In genomic region chr2:165070096-165070816, GRCm38 (mm10) we compare ENCODE assay signal across 8 mouse cellular contexts. TPM values are rescaled to one million over a fixed set of nuclear protein-coding genes. Genes with fewer than 3 reads are reported as not detected.
DNase-seq lines count a peak whose midpoint lies in the region; ATAC-seq and TF ChIP-seq lines count a peak whose summit lies in the region.

No protein-coding gene starts in this region.

- H3K4me3 ChIP-seq in testis, adult 2 months (ENCODE audit: control insufficient read depth, low read depth, low read length): no peak overlapping the region
- H3K4me3 ChIP-seq in limb, embryonic 12.5 days (replicated peaks): no peak overlapping the region
- no peak overlapping the region for H3K4me3 ChIP-seq in midbrain, postnatal 0 days (ENCODE audit: low read depth, low read length)

- no peaks in the 10 kb centered on the region for H3K36me3 ChIP-seq in testis, adult 2 months (ENCODE audit: control insufficient read depth, insufficient read depth, low read length)
- H3K36me3 ChIP-seq in limb, embryonic 12.5 days: no peaks in the 10 kb centered on the region
- no peaks in the 10 kb centered on the region for H3K36me3 ChIP-seq in midbrain, postnatal 0 days (ENCODE audit: insufficient read depth, low read length)

- H3K9ac ChIP-seq in limb, embryonic 12.5 days (replicated peaks): no peak overlapping the region
- no peak overlapping the region for H3K9ac ChIP-seq in midbrain, postnatal 0 days (replicated peaks; ENCODE audit: low read length, poor library complexity, severe bottlenecking)

- no peaks in the 10 kb centered on the region for H3K27me3 ChIP-seq in testis, adult 2 months (ENCODE audit: control insufficient read depth, insufficient read depth, low read length)
- H3K27me3 ChIP-seq in limb, embryonic 12.5 days: peaks cover 60% of the 10 kb centered on the region
- H3K27me3 ChIP-seq in midbrain, postnatal 0 days (ENCODE audit: insufficient read depth, low read length): peaks cover 7% of the 10 kb centered on the region; the same call in 1 of the 2 replicates

- no peak for TF ChIP-seq POLR2A in testis, adult 2 months (IDR thresholded peaks at IDR 0.05; ENCODE audit: control insufficient read depth, low read depth, low read length)

- DNase-seq in testis, postnatal 14 days (ENCODE audit: low spot score): no peak
- DNase-seq in cerebellum, postnatal 4 days (ENCODE audit: low spot score in 2 of 2): peak; percentile 62 to 84
- DNase-seq in gastrocnemius, postnatal 10 days: peak; percentile 54
- DNase-seq in kidney, adult 18-20 months: peak; percentile 59
- peak; percentile 85 for DNase-seq in midbrain, postnatal 0 days (ENCODE audit: low spot score)
- DNase-seq in thymus, postnatal 14 days: peak; percentile 34

- ATAC-seq in limb, embryonic 12.5 days (ENCODE audit: insufficient number of reproducible peaks, insufficient read depth, low FRiP score, low TSS enrichment, low read depth): 0 out of 2 replicates have a peak, but pooled peaks have one; percentile 33
- ATAC-seq in midbrain, postnatal 0 days (ENCODE audit: low FRiP score): peak; percentile 49; the same call in 1 of the 2 replicates

- peak overlapping the region; percentile 48 for H3K4me2 ChIP-seq in limb, embryonic 12.5 days
- peak overlapping the region; percentile 38 for H3K4me2 ChIP-seq in midbrain, postnatal 0 days (ENCODE audit: low read depth, low read length, poor library complexity, severe bottlenecking)

- TF ChIP-seq CTCF in testis, adult 2 months (IDR thresholded peaks at IDR 0.05; ENCODE audit: control insufficient read depth, insufficient read depth, insufficient replicate concordance, low read depth, low read length): peak; percentile 15; the same call in 1 of the 2 replicates
- peak; percentile 89 for TF ChIP-seq CTCF in midbrain, postnatal 0 days (IDR thresholded peaks at IDR 0.05)

- 18% methylated on average over 23 of the region's 23 CpGs for WGBS in limb, embryonic 12.5 days
- WGBS in midbrain, postnatal 0 days: 23% methylated on average over 20 of the region's 23 CpGs

- peaks cover 2% of the 10 kb centered on the region; the same call in 1 of the 2 replicates for H3K4me1 ChIP-seq in testis, adult 2 months (ENCODE audit: control insufficient read depth, insufficient read depth, low read length)
- H3K4me1 ChIP-seq in limb, embryonic 12.5 days (replicated peaks): peaks cover 7% of the 10 kb centered on the region
- no peaks in the 10 kb centered on the region for H3K4me1 ChIP-seq in midbrain, postnatal 0 days (ENCODE audit: insufficient read depth, low read length)

- H3K27ac ChIP-seq in testis, adult 2 months (ENCODE audit: control insufficient read depth, insufficient read depth, low read depth, low read length): no peak overlapping the region
- no peak overlapping the region for H3K27ac ChIP-seq in limb, embryonic 12.5 days
- H3K27ac ChIP-seq in midbrain, postnatal 0 days (ENCODE audit: low read depth, low read length): no peak overlapping the region

- no peaks in the 10 kb centered on the region for H3K9me3 ChIP-seq in limb, embryonic 12.5 days
- H3K9me3 ChIP-seq in midbrain, postnatal 0 days (ENCODE audit: low read length): no peaks in the 10 kb centered on the region

RNA-seq across cellular contexts. Expression of gene Cd40, which starts 14.8 kb away (rescaled TPM):
- 0.54 and 0.99 TPM in 2 replicates for polyA plus RNA-seq in testis, adult 2 months (2012; rRNA removed)
- total RNA-seq in gastrocnemius, postnatal 10 days (2021): under 1 TPM; 0.95 to 0.96 TPM
- 5.5 and 7.8 TPM in 2 replicates for polyA plus RNA-seq in limb, embryonic 12.5 days (2016; fragmentation: Nextera tagmentation; extraction: Ambion mirVana)
- total RNA-seq in midbrain, postnatal 0 days (2014; rRNA removed): 5.2 and 5.9 TPM in 2 replicates
- polyA plus RNA-seq in midbrain, postnatal 0 days (2015; fragmentation: Nextera tagmentation; extraction: Ambion mirVana): 4.4 and 6.4 TPM in 2 replicates

RNA-seq across cellular contexts. Expression of gene 1700025C18Rik, which starts 20.3 kb away (rescaled TPM):
- 26.9 and 28.7 TPM in 2 replicates for polyA plus RNA-seq in testis, adult 2 months (2012; rRNA removed)
- total RNA-seq in gastrocnemius, postnatal 10 days (2021): not detected
- not detected in 2 replicates for polyA plus RNA-seq in limb, embryonic 12.5 days (2016; fragmentation: Nextera tagmentation; extraction: Ambion mirVana)
- not detected in 2 replicates for total RNA-seq in midbrain, postnatal 0 days (2014; rRNA removed)
- not detected in 2 replicates for polyA plus RNA-seq in midbrain, postnatal 0 days (2015; fragmentation: Nextera tagmentation; extraction: Ambion mirVana)

RNA-seq across cellular contexts. Expression of gene Ncoa5, which starts 35.6 kb away (rescaled TPM):
- polyA plus RNA-seq in testis, adult 2 months (2012; rRNA removed): 37.0 and 40.3 TPM in 2 replicates
- 10 to 100 TPM; 13.4 to 20.4 TPM for total RNA-seq in gastrocnemius, postnatal 10 days (2021)
- 117 and 125 TPM in 2 replicates for polyA plus RNA-seq in limb, embryonic 12.5 days (2016; fragmentation: Nextera tagmentation; extraction: Ambion mirVana)
- 74.5 and 79.2 TPM in 2 replicates for total RNA-seq in midbrain, postnatal 0 days (2014; rRNA removed)
- polyA plus RNA-seq in midbrain, postnatal 0 days (2015; fragmentation: Nextera tagmentation; extraction: Ambion mirVana): 54.3 and 65.5 TPM in 2 replicates

Comparison
In these comparisons a context has a peak if more than half of its experiments do, and no peak if none do; other contexts are left out.
1. RNA of gene 1700025C18Rik, which starts 20.3 kb away (polyA plus RNA-seq): 26.9 to 28.7 TPM in testis, adult 2 months; not detected in limb, embryonic 12.5 days and not detected in midbrain, postnatal 0 days; every median in the first group is over 10 times any median in the second.